Mouse (Mus musculus) thymus, adult 18-20 months (tissue): Measurements from ENCODE around the gene Serpina3f.
"Not testable (repeated sequence)": the region's sequence is repeated elsewhere in the genome, so short reads cannot be mapped to it uniquely, and the experiment has no call there.

Experiments used
- DNase-seq, 2 experiments: peaks; one replicate each; pipeline ENCODE4 v3.0.0; 2022; ENCODE audit warnings: mixed read lengths in 2 of 2

Serpina3f gene

DNA sequence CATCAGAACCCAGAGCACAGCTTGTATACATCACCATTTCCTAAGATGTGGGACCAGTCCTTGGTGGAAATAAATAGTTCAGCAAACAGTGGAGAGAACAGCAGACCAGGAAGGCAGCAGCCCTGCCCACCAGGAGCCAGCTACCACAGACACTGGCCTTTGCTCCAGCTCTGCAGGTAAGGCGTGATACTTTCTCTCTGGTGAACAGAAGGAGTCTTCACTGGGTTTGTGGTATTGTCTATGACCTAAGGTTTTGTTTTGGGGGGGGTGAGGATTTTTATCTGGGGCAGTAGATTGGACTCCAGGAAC is at the start of gene Serpina3f:
TSS of gene Serpina3f (plus strand) at position 100 of the 309 bp plus-strand sequence.
- DNase-seq: no peak

- DNase-seq: no peak
Measured at GRCm38 (mm10) chr12:104174747-104175146, 39.6 kb upstream of the Serpina3f start.

- DNase-seq: no peak
Measured at GRCm38 (mm10) chr12:104175636-104176035, 38.7 kb upstream of the Serpina3f start.

GRCm38 (mm10) chr12:104178577-104178976 is 35.8 kb upstream of the Serpina3f start:
- no peak for DNase-seq

DNA sequence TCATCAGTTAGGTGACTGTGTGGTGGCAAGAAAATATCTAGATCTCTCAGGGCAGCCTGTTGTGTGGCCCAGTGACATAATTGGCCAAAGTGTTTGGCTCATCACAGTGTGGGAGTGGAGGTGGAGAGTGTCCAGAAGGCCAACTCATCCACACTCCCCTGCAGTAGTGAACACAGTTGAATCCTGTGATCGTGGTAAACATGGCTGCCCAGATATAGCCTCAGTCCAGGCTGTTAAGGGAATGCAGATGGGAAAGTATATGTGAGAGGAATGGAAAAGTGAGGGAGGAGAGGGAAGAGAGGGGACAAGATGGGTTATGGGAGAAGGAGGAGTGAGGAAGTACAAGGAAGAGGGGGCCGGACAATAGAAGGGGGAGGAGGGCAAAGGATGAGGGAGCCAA is 35.4 kb upstream of the Serpina3f start:
- no peak for DNase-seq

DNA sequence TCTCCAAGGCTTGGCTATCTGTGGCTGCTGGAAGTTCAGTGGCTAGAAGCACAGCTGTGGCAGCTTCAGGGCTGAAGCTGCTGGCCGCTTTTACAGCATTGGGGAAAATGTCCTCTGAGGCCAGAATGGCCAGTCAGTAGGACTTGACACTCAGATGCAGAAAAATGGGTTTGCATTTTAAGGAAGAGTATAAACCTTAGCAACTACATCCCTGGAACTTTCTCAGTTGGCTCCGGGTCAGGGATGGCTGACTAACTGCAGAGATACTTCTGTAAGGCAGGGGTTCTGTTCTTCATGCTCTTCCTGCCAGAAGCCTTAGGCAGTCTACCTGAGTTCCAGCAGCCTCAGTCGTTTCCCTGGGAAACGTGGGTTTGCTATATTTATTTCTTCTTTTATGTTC is 29.3 kb upstream of the Serpina3f start:
- no peak for DNase-seq

DNA sequence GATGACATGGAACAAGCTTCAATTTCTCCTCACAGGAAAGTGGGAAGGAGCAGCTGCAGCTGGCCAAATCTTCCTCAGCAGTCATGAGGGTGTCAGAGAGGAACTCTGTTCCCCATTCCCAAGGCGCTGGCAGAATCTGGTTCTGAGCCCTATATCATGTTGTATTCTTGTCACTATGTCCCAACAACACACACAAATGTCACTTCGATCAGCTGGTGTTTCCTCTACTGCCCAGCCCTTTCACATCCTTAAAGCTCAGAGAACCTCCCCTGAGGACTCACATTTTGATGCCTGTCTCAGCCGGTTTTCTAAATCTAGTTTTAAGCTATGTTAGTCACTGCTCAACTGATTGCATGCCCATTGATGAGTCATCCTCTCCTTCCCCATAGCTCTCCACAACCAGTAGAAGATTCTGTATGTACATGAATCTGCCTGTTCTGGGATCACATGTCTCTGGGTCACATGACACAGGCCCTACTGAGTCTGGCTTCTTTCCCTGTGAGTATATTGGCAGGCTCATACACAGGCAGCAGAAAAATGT is 28.2 kb upstream of the Serpina3f start:
- DNase-seq: no peak

- no peak for DNase-seq
Measured at GRCm38 (mm10) chr12:104189246-104189645, 25.1 kb upstream of the Serpina3f start.

DNA sequence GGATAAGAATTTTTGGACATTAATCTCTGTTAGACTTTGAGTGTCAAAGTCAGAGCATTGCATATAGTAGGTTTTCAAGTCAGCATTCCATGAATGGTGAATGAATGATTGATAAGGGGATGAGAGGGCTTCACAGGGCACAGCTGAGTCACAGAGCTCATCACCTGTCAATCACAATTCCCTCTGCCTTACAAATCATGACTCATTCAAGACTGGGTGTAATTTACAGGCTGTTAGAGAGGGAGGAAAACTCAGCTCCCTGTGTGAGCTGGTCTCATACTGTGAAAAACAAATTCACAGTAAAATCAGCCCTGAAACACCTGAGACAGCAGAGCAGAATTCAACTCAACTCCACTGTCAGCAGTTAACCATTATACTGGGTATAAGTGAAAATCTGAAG is 23.5 kb upstream of the Serpina3f start:
- no peak for DNase-seq

GRCm38 (mm10) chr12:104209149-104209548 is 5.2 kb upstream of the Serpina3f start:
- DNase-seq: no peak

DNA sequence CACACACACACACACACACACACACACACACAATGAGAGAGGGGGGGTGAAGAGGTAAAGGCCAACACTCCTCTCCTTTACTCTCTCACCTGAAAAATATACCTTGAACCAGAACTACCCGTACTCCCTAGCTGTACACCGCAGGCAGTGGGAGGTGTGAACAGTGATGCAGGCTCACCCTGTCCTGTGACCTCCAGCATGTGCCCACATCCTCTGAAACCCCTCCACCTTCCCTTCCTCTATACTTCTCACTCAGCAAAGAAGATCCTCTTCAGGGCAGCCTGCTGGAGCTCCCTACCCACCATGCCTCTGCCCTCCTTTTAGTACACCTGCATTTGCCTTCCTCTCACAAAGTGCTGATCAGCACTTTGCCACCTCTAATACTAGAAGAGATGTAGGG is 4.5 kb upstream of the Serpina3f start:
- no peak for DNase-seq

GRCm38 (mm10) chr12:104213689-104214444 is 477 bp upstream of the Serpina3f start:
- DNase-seq: no peak

DNA sequence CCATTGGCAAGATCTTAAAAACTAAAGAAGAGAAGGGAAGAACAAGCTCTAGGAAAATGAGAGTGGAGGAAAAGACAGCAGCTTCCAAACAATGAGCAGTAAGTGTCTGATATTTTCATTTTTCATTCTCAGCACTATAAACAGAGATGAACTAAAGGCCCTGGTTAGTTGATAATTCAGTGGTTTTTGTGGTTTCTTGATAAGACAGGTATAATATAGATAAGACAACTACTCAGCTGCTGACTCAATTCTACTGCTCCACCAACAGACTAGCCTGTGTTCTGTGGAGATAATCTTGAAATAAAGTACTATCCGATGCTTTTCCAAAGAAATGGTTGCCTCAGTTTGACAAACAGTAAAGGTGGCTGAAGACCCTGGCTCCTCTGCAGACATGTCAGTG is 905 bp downstream of the Serpina3f start:
- no peak for DNase-seq

- no peak for DNase-seq
Measured at GRCm38 (mm10) chr12:104221616-104222015, 7.3 kb downstream of the Serpina3f start.

GRCm38 (mm10) chr12:104223690-104224089 is 9.3 kb downstream of the Serpina3f start:
- DNase-seq: no peak

DNA sequence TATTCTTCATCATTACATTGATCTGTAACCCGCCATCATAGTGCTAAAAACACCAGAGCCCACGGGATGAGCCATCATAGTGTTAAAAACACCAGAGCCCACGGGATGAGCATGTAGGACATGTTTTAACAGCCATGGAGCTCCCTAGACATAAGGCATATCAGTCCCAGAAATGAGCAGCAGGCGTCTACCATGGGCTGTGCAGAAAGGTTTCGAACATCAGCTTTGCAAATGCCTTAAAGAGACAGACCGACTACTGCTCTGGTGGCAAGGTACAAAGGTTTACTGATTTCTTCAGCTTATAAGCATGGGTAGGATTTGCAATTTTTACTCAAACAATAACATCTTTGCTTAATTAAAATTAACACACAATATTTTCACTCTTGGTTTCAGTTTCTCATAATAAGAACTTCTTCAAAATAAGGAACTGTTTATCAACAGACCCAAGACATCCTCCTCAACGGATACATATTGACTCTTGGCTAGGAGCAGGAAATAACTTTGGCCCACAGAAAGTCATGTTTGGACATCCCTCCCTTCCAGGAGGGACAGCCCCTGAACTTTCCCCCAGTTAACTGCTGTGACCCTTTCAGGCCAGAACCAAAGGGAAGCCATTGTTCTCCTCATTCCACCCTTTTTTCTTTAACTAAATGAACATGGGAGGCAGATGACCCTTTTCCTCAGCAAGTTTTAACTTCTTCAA is 10.4 kb downstream of the Serpina3f start:
- no peak for DNase-seq

GRCm38 (mm10) chr12:104230762-104231161 is 16.4 kb downstream of the Serpina3f start:
- DNase-seq: no peak

DNA sequence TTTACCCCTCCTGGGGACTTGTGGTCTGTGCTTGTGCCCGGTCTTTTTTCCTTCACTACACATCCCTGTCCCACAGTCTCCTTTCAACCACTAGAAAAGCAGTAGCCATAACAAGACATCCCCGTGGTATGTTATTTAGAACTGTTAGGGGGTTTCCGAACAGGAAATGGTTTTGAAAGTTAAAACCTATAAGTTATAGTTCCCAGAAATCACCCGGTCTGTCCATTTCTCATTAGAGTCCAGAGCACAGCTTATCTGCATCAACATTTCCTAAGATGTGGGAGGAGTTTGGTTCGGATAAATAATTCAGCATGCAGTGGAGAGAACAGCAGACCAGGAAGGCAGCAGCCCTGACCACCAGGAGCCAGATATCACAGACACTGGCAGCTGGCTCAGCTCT is 21.6 kb downstream of the Serpina3f start, which contains the start of gene Serpina3g:
TSS of gene Serpina3g (plus strand) at position 331 of the 400 bp plus-strand sequence.
- DNase-seq: no peak

- DNase-seq: not testable (repeated sequence)
Measured at GRCm38 (mm10) chr12:104238048-104238447, 23.7 kb downstream of the Serpina3f start.

DNA sequence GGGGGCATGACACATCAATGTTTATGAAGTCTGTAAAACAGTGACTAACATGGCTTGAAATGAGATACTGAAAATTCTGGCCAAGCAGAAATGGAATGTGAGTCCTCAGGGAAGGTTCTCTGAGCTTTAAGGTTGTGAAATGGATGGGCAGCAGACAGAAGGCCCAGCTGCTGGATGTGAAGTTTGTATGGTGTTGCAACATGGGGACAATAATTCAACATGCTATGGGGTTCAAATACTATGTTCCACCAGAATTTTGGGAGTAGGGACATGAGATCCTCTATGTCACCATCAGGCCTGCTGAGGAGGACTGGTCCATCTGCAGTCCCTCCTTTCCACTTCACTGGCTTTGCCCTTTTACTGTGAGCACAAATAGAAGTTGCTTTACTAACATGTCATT is 29.0 kb downstream of the Serpina3f start:
- DNase-seq: no peak

DNA sequence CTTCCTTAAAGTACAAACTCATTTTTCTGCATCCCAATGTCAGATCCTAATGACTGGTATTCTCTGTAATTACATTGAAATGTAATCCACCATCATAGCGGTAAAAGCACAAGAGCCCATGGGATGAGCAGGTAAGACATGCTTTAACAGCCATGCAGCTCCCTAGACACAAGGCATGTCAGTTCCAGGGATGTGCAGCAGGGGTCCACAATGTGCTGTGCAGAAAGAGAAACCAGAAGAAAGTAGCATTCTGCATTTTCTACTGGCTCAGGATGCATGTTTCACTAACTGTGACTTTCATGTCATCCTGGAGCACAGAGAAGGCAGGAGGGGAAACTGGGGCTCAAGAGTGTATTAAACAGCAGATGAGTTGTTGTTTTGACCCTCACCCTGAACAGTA is 30.7 kb downstream of the Serpina3f start:
- DNase-seq: no peak

GRCm38 (mm10) chr12:104245595-104245994 is 31.3 kb downstream of the Serpina3f start:
- no peak for DNase-seq

GRCm38 (mm10) chr12:104247553-104248002 is 33.2 kb downstream of the Serpina3f start:
- no peak for DNase-seq

DNA sequence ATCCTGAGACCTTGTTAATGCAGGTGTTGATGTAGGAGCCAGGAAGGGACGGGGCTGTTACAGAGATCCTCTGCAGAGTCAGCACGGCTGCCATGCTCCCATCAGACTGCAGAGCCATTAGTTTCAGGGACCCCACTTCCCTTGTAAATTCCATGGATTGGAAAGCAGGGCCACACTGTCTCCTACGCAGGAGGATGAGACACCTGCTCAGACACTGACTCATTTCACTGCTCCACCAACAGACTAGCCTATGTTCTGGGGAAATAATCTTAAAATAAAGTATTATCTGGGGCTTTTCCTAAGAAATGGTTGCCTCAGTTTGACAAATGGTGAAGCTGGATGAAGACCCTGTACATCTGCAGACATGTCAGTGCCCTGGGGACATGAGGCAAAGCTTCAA is 33.9 kb downstream of the Serpina3f start:
- DNase-seq: no peak
